Mouse (Mus musculus) myocyte (in vitro differentiated cells): ENCODE measurements at regions not wholly inside any gene's neighbourhood (a gene's known extent, or its start where the extent isn't known, plus 50 kb on each side); places are given as distances from the start of the nearest gene placed in this dataset.

Source experiments
- CEBPB ChIP-seq: IDR thresholded peaks from 2 replicates; pipeline ENCODE4 v1.6.1; 2011; ENCODE audit warnings: mild to moderate bottlenecking, moderate library complexity; ENCODE audit not compliant: poor library complexity, insufficient read depth, severe bottlenecking
- E2F4 ChIP-seq: IDR thresholded peaks from one replicate; pipeline ENCODE4 v1.6.1; 2011; ENCODE audit warnings: mild to moderate bottlenecking, control low read depth, moderate library complexity; ENCODE audit not compliant: insufficient read depth
- MYOD1 ChIP-seq, 3 experiments: IDR thresholded peaks; one replicate each; pipeline ENCODE4 v1.6.1; 2011; ENCODE audit warnings: control low read depth in 2 of 3, low read depth in 2 of 3, mild to moderate bottlenecking in 2 of 3, moderate library complexity in 1 of 3; ENCODE audit not compliant: insufficient read length in 2 of 3, control insufficient read depth in 1 of 3
- POLR2A ChIP-seq: IDR thresholded peaks from one replicate; pipeline ENCODE4 v1.6.1; 2011; ENCODE audit warnings: low read depth, mild to moderate bottlenecking, control low read depth, moderate library complexity; ENCODE audit not compliant: insufficient read length
- TCF12 ChIP-seq: IDR thresholded peaks from one replicate; pipeline ENCODE4 v1.6.1; 2011; ENCODE audit warnings: mild to moderate bottlenecking, control low read depth; ENCODE audit not compliant: poor library complexity, insufficient read depth, severe bottlenecking

DNA sequence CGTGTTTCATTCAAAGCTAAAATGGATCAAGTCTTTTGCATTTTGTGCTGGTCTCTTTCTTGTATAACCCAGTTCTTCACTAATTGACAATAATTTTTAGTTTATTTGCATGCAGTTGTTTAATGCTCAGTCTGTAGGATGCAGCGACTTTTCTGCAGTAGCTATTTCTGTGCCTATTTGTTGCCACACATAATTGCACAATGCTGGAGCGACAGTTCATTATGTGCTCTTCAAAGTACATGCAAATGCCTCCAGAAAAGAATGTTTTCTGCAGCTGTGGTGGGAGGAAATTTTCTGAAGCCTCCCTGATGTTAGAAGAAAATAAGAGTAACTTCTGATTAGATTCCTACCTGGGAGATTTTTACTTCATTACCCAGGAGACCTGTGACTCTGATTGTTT lies 491.3 kb downstream of the D3Ertd751e start:
- TF ChIP-seq CEBPB (no peak), E2F4 (no peak), POLR2A (no peak), MYOD1 (IDR thresholded peaks at IDR 0.05; ENCODE audit: control insufficient read depth in 1 of 3, insufficient read length in 2 of 3, low read depth in 2 of 3) (no peak), TCF12 (no peak)
